10 mouse cellular contexts compared by ENCODE assay signal in genomic region chr12:33008305-33009110, GRCm38 (mm10). TPM values are rescaled to one million over a fixed set of nuclear protein-coding genes. Genes with fewer than 3 reads are reported as not detected.
DNase-seq lines count a peak whose midpoint lies in the region; ATAC-seq and TF ChIP-seq lines count a peak whose summit lies in the region.
"Had no signal": no experiment of that assay in that cellular context is flagged by ENCODE, and none has a peak within 500 bp of the region (broad histone marks: within the 10 kb centered on the region; RNA-seq: fewer than 3 reads in every experiment).

No protein-coding gene starts in this region.

- no peak; the same call in 1 of the 2 replicates for ATAC-seq in heart, embryonic 12.5 days (ENCODE audit: insufficient number of reproducible peaks, low FRiP score)

- no peak for TF ChIP-seq CTCF in cerebellum, adult 2 months (IDR thresholded peaks at IDR 0.05; ENCODE audit: borderline replicate concordance, insufficient read depth, low read depth, low read length)
- no peak for TF ChIP-seq CTCF in lung, adult 2 months (IDR thresholded peaks at IDR 0.05; ENCODE audit: insufficient read depth, low read length)

- peak; percentile 13 to 18 for DNase-seq in cerebellum, adult 2 months
- DNase-seq in cerebellum, postnatal 36 days, result no peak
- peak; percentile 26 for DNase-seq in ovary, postnatal 36 days (ENCODE audit: low spot score)
- DNase-seq in ovary, postnatal 14 days (ENCODE audit: low spot score), result no peak
- peak; percentile 62 for DNase-seq in lung, adult 2 months
- DNase-seq in urinary bladder, postnatal 25 days (ENCODE audit: low spot score), result peak; percentile 78
- DNase-seq in adrenal gland, adult 2 months, result no peak
- DNase-seq: adrenal gland, postnatal 25 days had no signal

- peaks cover 3% of the 10 kb centered on the region; the same call in 1 of the 2 replicates for H3K4me1 ChIP-seq in cerebellum, adult 2 months (ENCODE audit: control insufficient read depth, insufficient read depth, low read length)
- H3K4me1 ChIP-seq in lung, adult 2 months (ENCODE audit: control insufficient read depth, insufficient read depth, low read length), result peaks cover 11% of the 10 kb centered on the region
- peaks cover 8% of the 10 kb centered on the region; the same call in 1 of the 2 replicates for H3K4me1 ChIP-seq in heart, embryonic 12.5 days (replicated peaks)

- no peaks in the 10 kb centered on the region for H3K27me3 ChIP-seq in cerebellum, adult 2 months (ENCODE audit: control insufficient read depth, insufficient read depth, low read length)
- H3K27me3 ChIP-seq in heart, embryonic 12.5 days (replicated peaks), result peaks cover 3% of the 10 kb centered on the region; the same call in 1 of the 2 replicates

- H3K36me3 ChIP-seq in heart, embryonic 12.5 days, result no peaks in the 10 kb centered on the region
- H3K36me3 ChIP-seq: heart, embryonic 15.5 days had no signal

- H3K9me3 ChIP-seq in heart, embryonic 12.5 days (replicated peaks), result no peaks in the 10 kb centered on the region
- H3K9me3 ChIP-seq: heart, embryonic 15.5 days had no signal

- H3K9ac ChIP-seq in heart, embryonic 12.5 days, result no peak overlapping the region
- H3K9ac ChIP-seq: heart, embryonic 15.5 days had no signal

- no peak overlapping the region for H3K4me2 ChIP-seq in heart, embryonic 12.5 days
- H3K4me2 ChIP-seq: heart, embryonic 15.5 days had no signal

- H3K27ac ChIP-seq in cerebellum, adult 2 months (ENCODE audit: insufficient read depth, low read length), result no peak overlapping the region
- H3K27ac ChIP-seq in heart, embryonic 12.5 days (ENCODE audit: poor library complexity, severe bottlenecking), result no peak overlapping the region
- H3K27ac ChIP-seq: heart, embryonic 15.5 days had no signal

- H3K4me3 ChIP-seq in cerebellum, adult 2 months (replicated peaks; ENCODE audit: insufficient read depth, low read depth, low read length), result no peak overlapping the region
- H3K4me3 ChIP-seq in lung, adult 2 months (replicated peaks; ENCODE audit: extremely low read depth, low read depth, low read length), result no peak overlapping the region
- H3K4me3 ChIP-seq in heart, embryonic 12.5 days, result no peak overlapping the region
- H3K4me3 ChIP-seq: heart, embryonic 15.5 days had no signal

- 47% methylated on average over 7 of the region's 7 CpGs for WGBS in cerebellum, adult 2 months
- 36% methylated on average over 7 of the region's 7 CpGs for WGBS in lung, adult 2 months
- WGBS in heart, embryonic 12.5 days, result 51% methylated on average over 7 of the region's 7 CpGs

- no peak for TF ChIP-seq POLR2A in cerebellum, adult 2 months (IDR thresholded peaks at IDR 0.05; ENCODE audit: borderline replicate concordance, insufficient read depth, low read length)
- TF ChIP-seq POLR2A in lung, adult 2 months (IDR thresholded peaks at IDR 0.05; ENCODE audit: borderline replicate concordance, extremely low read depth, low read depth, low read length), result no peak

RNA-seq across cellular contexts. Expression of gene Sypl, which starts 54.8 kb away (rescaled TPM):
- 53.6 and 54.7 TPM in 2 replicates for polyA plus RNA-seq in cerebellum, adult 2 months (2012; rRNA removed)
- 73.2 and 121 TPM in 2 replicates for polyA plus RNA-seq in lung, adult 2 months (2012; rRNA removed)
- total RNA-seq in adrenal gland, adult 2 months (2021), result 100 to 1,000 TPM; 109 to 117 TPM
- polyA plus RNA-seq in adrenal gland, adult 2 months (2012; rRNA removed), result 27.4 and 41.4 TPM in 2 replicates
- 95.8 and 98.8 TPM in 2 replicates for polyA plus RNA-seq in heart, embryonic 12.5 days (2016; fragmentation: Nextera tagmentation; extraction: Ambion mirVana)

Comparison
In these comparisons a context has a peak if more than half of its experiments do, and no peak if none do; other contexts are left out.
1. DNase-seq: peak in cerebellum, adult 2 months (2 of 2), ovary, postnatal 36 days (single experiment), lung, adult 2 months (single experiment) and urinary bladder, postnatal 25 days (single experiment); none in cerebellum, postnatal 36 days (0 of 2), ovary, postnatal 14 days (single experiment) and adrenal gland, adult 2 months (single experiment).